Mouse (Mus musculus) embryonic fibroblast, embryonic 13.5 days (primary cell): ENCODE measurements around the gene Gimap8. TPM values are rescaled to one million over a fixed set of nuclear protein-coding genes. Genes with fewer than 3 reads are reported as not detected.

Source experiments
- H3K27ac ChIP-seq: 2 replicates; pipeline ENCODE4 v1.5.1; 2012; ENCODE audit warnings: low read length, control low read depth, inconsistent platforms; ENCODE audit not compliant: insufficient read depth
- H3K4me1 ChIP-seq: 2 replicates; pipeline ENCODE4 v1.6.1; 2011; ENCODE audit warnings: low read length; ENCODE audit not compliant: control insufficient read depth, insufficient read depth
- H3K4me3 ChIP-seq: 2 replicates; pipeline ENCODE4 v1.5.1; 2011; ENCODE audit warnings: mild to moderate bottlenecking, control low read depth, low read length; ENCODE audit not compliant: insufficient read depth
- CTCF ChIP-seq: IDR thresholded peaks from 2 replicates; pipeline ENCODE4 v1.5.1; 2011; ENCODE audit warnings: mild to moderate bottlenecking, control low read depth, low read length, moderate library complexity, borderline replicate concordance; ENCODE audit not compliant: insufficient read depth
- POLR2A ChIP-seq: IDR thresholded peaks from 2 replicates; pipeline ENCODE4 v1.6.1; 2011; ENCODE audit warnings: low read depth, mild to moderate bottlenecking, control low read depth, low read length, moderate library complexity
- polyA plus RNA-seq: library from polyadenylated mRNA; stranded (reverse); fragments of >200 nt; gene quantifications from 2 replicates; pipeline ENCODE4 v1.2.4, GENCODE M21; 2011; ENCODE audit warnings: low read depth; ENCODE audit not compliant: missing spikeins, insufficient read length

Gene Gimap8
- polyA plus RNA-seq, 1 experiment, result not detected

- no peak overlapping the region for H3K4me3 ChIP-seq
- TF ChIP-seq CTCF (no peak), POLR2A (no peak)
- no peaks in the 10 kb centered on the region for H3K4me1 ChIP-seq
- H3K27ac ChIP-seq, result no peak overlapping the region
Measured at GRCm38 (mm10) chr6:48637811-48638500, 9.1 kb upstream of the Gimap8 start.

DNA sequence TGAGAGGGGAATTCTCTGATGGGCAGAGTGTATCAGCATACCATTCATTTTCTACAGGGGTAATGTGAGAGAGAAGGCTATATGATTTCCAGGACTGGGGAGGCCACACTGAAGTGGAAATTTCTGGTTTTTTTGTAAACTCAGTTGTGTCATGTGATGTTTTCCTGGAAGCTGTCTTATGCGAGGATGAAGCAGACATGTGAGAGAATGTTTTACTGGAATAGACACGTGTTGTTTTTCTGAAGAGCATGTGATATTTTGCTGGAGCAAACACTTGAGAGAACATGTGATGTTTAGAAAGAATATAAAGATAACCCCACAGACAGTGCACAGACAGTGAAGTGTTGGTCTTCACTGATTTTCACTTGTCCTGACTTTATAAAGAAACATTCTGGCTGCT is 8.5 kb upstream of the Gimap8 start:
- Histone ChIP-seq H3K4me3 (no peak overlapping the region), H3K4me1 (no peaks in the 10 kb centered on the region), H3K27ac (no peak overlapping the region)
- TF ChIP-seq CTCF (no peak), POLR2A (no peak)

GRCm38 (mm10) chr6:48641391-48641790 is 5.6 kb upstream of the Gimap8 start:
- no peak overlapping the region for H3K4me3 ChIP-seq
- H3K4me1 ChIP-seq, result no peaks in the 10 kb centered on the region
- TF ChIP-seq CTCF (no peak), POLR2A (no peak)
- no peak overlapping the region for H3K27ac ChIP-seq

GRCm38 (mm10) chr6:48642764-48643292 is 4.2 kb upstream of the Gimap8 start:
- Histone ChIP-seq H3K4me1 (no peaks in the 10 kb centered on the region), H3K4me3 (no peak overlapping the region), H3K27ac (no peak overlapping the region)
- TF ChIP-seq POLR2A (no peak), CTCF (no peak)

DNA sequence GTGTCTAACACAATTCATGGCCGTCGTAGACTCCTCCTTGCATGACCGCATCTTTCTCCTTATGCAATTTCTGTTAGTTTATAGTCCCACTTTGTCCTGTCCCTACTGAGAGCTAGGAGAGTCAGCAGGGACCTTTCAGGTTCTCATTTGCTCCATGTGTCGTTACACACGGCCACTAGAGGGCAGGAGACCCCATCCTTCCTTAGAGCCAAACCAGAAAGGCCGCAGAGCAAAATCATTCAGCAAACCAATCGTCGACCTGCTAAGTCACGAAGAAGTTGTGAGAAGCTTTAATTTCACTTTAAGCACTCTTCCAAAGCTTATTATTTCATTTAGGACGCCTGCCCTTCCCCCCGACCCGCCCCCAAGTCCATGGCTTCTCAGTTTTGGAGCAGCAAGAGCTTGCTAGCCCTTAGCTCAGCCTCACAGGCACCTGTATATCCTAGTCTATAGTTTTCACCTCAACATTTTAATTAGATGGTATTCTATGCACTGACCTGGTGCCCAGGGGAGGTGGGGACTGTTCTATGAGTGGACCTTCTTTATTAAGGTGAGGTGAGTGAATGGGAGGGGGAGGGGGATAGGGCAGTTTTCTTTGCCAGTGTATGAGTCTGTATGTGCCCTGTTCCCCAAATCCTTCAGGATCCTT is 1.2 kb upstream of the Gimap8 start:
- TF ChIP-seq CTCF (peak; percentile 72; the same call in 1 of the 2 replicates), POLR2A (no peak)
- no peak overlapping the region for H3K4me3 ChIP-seq
- no peak overlapping the region for H3K27ac ChIP-seq
- no peaks in the 10 kb centered on the region for H3K4me1 ChIP-seq

DNA sequence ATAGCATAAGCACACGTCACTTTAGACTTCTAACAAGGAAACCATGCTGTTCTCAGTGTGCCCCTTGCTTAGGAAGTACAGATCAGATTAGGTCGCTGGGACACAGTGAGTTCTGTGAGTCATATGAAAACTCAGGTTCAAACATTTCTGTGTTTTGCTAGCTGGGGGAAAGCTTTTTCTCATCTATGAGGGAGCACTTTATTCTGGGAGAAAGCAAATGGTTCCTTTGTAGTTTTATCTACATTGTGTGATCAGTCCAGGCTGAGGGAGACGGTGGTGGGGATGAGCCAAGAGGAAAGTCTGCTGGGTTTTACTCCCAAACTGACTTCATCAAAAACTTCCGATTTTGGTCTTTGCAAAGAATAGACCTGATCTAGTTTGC is 734 bp upstream of the Gimap8 start:
- Histone ChIP-seq H3K4me3 (no peak overlapping the region), H3K4me1 (no peaks in the 10 kb centered on the region), H3K27ac (no peak overlapping the region)
- TF ChIP-seq CTCF, result no peak
- TF ChIP-seq POLR2A, result no peak

DNA sequence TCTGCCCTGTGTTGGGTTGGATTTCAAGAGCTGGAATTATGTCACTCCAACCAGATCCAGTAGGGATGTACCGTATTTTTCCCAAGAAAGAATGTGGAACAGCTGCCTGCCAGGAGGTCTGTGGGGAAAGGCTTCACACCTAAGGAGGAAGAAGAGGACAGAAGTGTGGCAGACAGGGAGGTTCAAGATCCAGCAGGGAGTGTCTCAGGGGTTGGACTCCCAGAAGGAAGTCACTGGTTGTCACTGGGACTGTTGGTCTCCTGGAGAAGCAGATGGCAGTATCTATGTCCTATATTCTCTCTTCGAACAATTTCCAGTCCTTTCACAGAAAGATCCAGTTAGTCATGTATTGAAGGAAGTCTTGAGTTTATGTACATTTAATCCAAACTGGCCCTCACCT is 577 bp downstream of the Gimap8 start:
- no peaks in the 10 kb centered on the region for H3K4me1 ChIP-seq
- TF ChIP-seq POLR2A (no peak), CTCF (no peak)
- no peak overlapping the region for H3K4me3 ChIP-seq
- H3K27ac ChIP-seq, result no peak overlapping the region

GRCm38 (mm10) chr6:48648779-48649178 is 1.7 kb downstream of the Gimap8 start:
- H3K27ac ChIP-seq, result no peak overlapping the region
- H3K4me1 ChIP-seq, result no peaks in the 10 kb centered on the region
- H3K4me3 ChIP-seq, result no peak overlapping the region
- no peak for TF ChIP-seq POLR2A
- no peak for TF ChIP-seq CTCF

GRCm38 (mm10) chr6:48650041-48650440 is 3.0 kb downstream of the Gimap8 start:
- H3K27ac ChIP-seq, result no peak overlapping the region
- H3K4me3 ChIP-seq, result no peak overlapping the region
- TF ChIP-seq POLR2A, result no peak
- TF ChIP-seq CTCF, result no peak
- no peaks in the 10 kb centered on the region for H3K4me1 ChIP-seq

DNA sequence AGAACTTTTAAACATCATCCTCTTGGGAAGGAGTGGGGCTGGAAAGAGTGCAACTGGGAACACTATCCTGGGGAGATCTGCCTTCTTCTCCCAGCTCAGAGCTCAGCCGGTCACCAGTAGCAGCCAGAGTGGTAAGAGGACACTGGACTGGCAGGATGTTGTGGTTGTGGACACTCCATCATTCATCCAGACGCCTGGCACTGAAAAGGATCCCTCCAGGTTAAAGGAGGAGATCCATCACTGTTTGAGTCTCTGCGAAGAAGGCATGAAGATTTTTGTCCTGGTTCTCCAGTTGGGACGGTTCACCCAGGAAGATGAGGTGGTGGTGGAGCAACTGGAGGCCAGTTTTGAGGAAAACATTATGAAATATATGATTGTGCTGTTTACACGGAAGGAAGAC is 11.7 kb downstream of the Gimap8 start:
- H3K27ac ChIP-seq, result no peak overlapping the region
- TF ChIP-seq CTCF (no peak), POLR2A (no peak)
- H3K4me1 ChIP-seq, result no peaks in the 10 kb centered on the region
- no peak overlapping the region for H3K4me3 ChIP-seq
